ENCODE assay signal across 15 mouse cellular contexts in genomic region chr17:47606220-47606619, GRCm38 (mm10). TPM values are rescaled to one million over a fixed set of nuclear protein-coding genes. Genes with fewer than 3 reads are reported as not detected.
DNase-seq lines count a peak whose midpoint lies in the region; ATAC-seq and TF ChIP-seq lines count a peak whose summit lies in the region.
"Had no signal": no experiment of that assay in that cellular context is flagged by ENCODE, and none has a peak within 500 bp of the region (broad histone marks: within the 10 kb centered on the region; RNA-seq: fewer than 3 reads in every experiment).

No protein-coding gene starts in this region.

- peaks cover 49% of the 10 kb centered on the region for H3K36me3 ChIP-seq in forebrain, postnatal 0 days (ENCODE audit: insufficient read depth)
- peaks cover 61% of the 10 kb centered on the region for H3K36me3 ChIP-seq in forebrain, embryonic 12.5 days (replicated peaks)

- TF ChIP-seq CTCF in forebrain, postnatal 0 days (IDR thresholded peaks at IDR 0.05; ENCODE audit: low read depth): peak; percentile 46
- peak; percentile 30 for TF ChIP-seq CTCF in lung, adult 2 months (IDR thresholded peaks at IDR 0.05; ENCODE audit: insufficient read depth, low read length)
- TF ChIP-seq CTCF in brain, embryonic 14.5 days (IDR thresholded peaks at IDR 0.05; ENCODE audit: borderline replicate concordance, extremely low read depth, insufficient read depth, insufficient read length): peak; percentile 10; the same call in 1 of the 2 replicates

- no peak overlapping the region for H3K4me2 ChIP-seq in forebrain, postnatal 0 days (ENCODE audit: low read depth)
- no peak overlapping the region for H3K4me2 ChIP-seq in forebrain, embryonic 12.5 days
- H3K4me2 ChIP-seq: stomach, embryonic 15.5 days had no signal

- no peaks in the 10 kb centered on the region for H3K27me3 ChIP-seq in forebrain, postnatal 0 days (ENCODE audit: insufficient read depth, low read length)
- no peaks in the 10 kb centered on the region for H3K27me3 ChIP-seq in forebrain, embryonic 12.5 days
- H3K27me3 ChIP-seq: Patski; stomach, embryonic 15.5 days had no signal

- ATAC-seq in forebrain, postnatal 0 days: no peak
- ATAC-seq in forebrain, embryonic 12.5 days (ENCODE audit: low FRiP score): no peak
- ATAC-seq in inflammation-experienced regulatory T-cells, adult 6 months: no peak
- ATAC-seq: Patski had no signal

- no peak for DNase-seq in forebrain, postnatal 0 days
- DNase-seq in lung, adult 2 months: no peak
- DNase-seq in lung, adult 18-20 months: no peak
- no peak for DNase-seq in brain, embryonic 14.5 days (ENCODE audit: low read depth)
- peak; percentile 69 for DNase-seq in thymus, postnatal 25 days
- DNase-seq in left cerebral cortex, adult 18-20 months (ENCODE audit: low spot score in 2 of 2): no peak
- DNase-seq: cerebellum, adult 11 months; kidney, adult 9 months had no signal

- H3K9ac ChIP-seq in forebrain, postnatal 0 days: no peak overlapping the region
- H3K9ac ChIP-seq in forebrain, embryonic 12.5 days: no peak overlapping the region
- H3K9ac ChIP-seq: stomach, embryonic 15.5 days had no signal

- no peak overlapping the region for H3K4me3 ChIP-seq in forebrain, postnatal 0 days (ENCODE audit: low read depth, low read length)
- no peak overlapping the region for H3K4me3 ChIP-seq in forebrain, embryonic 12.5 days (replicated peaks)
- no peak overlapping the region for H3K4me3 ChIP-seq in lung, adult 2 months (replicated peaks; ENCODE audit: extremely low read depth, low read depth, low read length)
- H3K4me3 ChIP-seq: heart, embryonic 10.5 days; limb, embryonic 10.5 days; midbrain, embryonic 10.5 days; stomach, embryonic 15.5 days had no signal

- TF ChIP-seq POLR2A in lung, adult 2 months (IDR thresholded peaks at IDR 0.05; ENCODE audit: borderline replicate concordance, extremely low read depth, low read depth, low read length): no peak
- TF ChIP-seq POLR2A in brain, embryonic 14.5 days (IDR thresholded peaks at IDR 0.05; ENCODE audit: borderline replicate concordance, extremely low read depth, insufficient read depth, insufficient read length, poor library complexity, severe bottlenecking): no peak

- no peaks in the 10 kb centered on the region for H3K9me3 ChIP-seq in forebrain, postnatal 0 days (ENCODE audit: low read length)
- no peaks in the 10 kb centered on the region for H3K9me3 ChIP-seq in forebrain, embryonic 12.5 days
- H3K9me3 ChIP-seq: heart, embryonic 10.5 days; limb, embryonic 10.5 days; midbrain, embryonic 10.5 days; stomach, embryonic 15.5 days had no signal

- H3K4me1 ChIP-seq in forebrain, postnatal 0 days (ENCODE audit: insufficient read depth): peaks cover 10% of the 10 kb centered on the region
- H3K4me1 ChIP-seq in forebrain, embryonic 12.5 days: peaks cover 9% of the 10 kb centered on the region
- H3K4me1 ChIP-seq in lung, adult 2 months (ENCODE audit: control insufficient read depth, insufficient read depth, low read length): peaks cover 2% of the 10 kb centered on the region; the same call in 1 of the 2 replicates

- 71% methylated on average over 5 of the region's 5 CpGs for WGBS in forebrain, postnatal 0 days
- 77% methylated on average over 5 of the region's 5 CpGs for WGBS in forebrain, embryonic 12.5 days
- 59% methylated on average over 5 of the region's 5 CpGs for WGBS in lung, adult 2 months

- H3K27ac ChIP-seq in forebrain, postnatal 0 days (ENCODE audit: low read depth, low read length): no peak overlapping the region
- H3K27ac ChIP-seq in forebrain, embryonic 12.5 days: no peak overlapping the region
- H3K27ac ChIP-seq: heart, embryonic 10.5 days; limb, embryonic 10.5 days; midbrain, embryonic 10.5 days; stomach, embryonic 15.5 days had no signal

RNA-seq across cellular contexts. Expression of gene Bysl, which starts 5.1 kb away (rescaled TPM):
- total RNA-seq in forebrain, postnatal 0 days (2014; rRNA removed): 21.9 and 23.7 TPM in 2 replicates
- polyA plus RNA-seq in forebrain, postnatal 0 days (2015; fragmentation: Nextera tagmentation; extraction: Ambion mirVana): 32.0 and 35.4 TPM in 2 replicates
- polyA plus RNA-seq in forebrain, embryonic 12.5 days (2016; fragmentation: Nextera tagmentation; extraction: Ambion mirVana): 32.7 and 33.7 TPM in 2 replicates
- polyA plus RNA-seq in lung, adult 2 months (2012; rRNA removed): 7.4 and 9.8 TPM in 2 replicates
- polyA plus RNA-seq in brain, embryonic 14.5 days (2012; rRNA removed): 27.1 and 31.1 TPM in 2 replicates
- 10 to 100 TPM; 18.3 to 18.7 TPM for total RNA-seq in left cerebral cortex, adult 18-20 months (2021)
- 10 to 100 TPM in 2 of 3 experiments, 1 to 10 TPM in 1; 9.1 to 12.3 (median 11.6) TPM for polyA plus RNA-seq in inflammation-experienced regulatory T-cells, adult 6 months (2017; shearing (Covaris generic))

RNA-seq across cellular contexts. Expression of gene Med20, which starts 5.2 kb away (rescaled TPM):
- total RNA-seq in forebrain, postnatal 0 days (2014; rRNA removed): 31.5 and 37.0 TPM in 2 replicates
- polyA plus RNA-seq in forebrain, postnatal 0 days (2015; fragmentation: Nextera tagmentation; extraction: Ambion mirVana): 27.9 and 30.2 TPM in 2 replicates
- polyA plus RNA-seq in forebrain, embryonic 12.5 days (2016; fragmentation: Nextera tagmentation; extraction: Ambion mirVana): 38.5 and 41.5 TPM in 2 replicates
- 20.0 and 27.3 TPM in 2 replicates for polyA plus RNA-seq in lung, adult 2 months (2012; rRNA removed)
- polyA plus RNA-seq in brain, embryonic 14.5 days (2012; rRNA removed): 43.1 and 59.0 TPM in 2 replicates
- 10 to 100 TPM; 33.0 to 33.5 TPM for total RNA-seq in left cerebral cortex, adult 18-20 months (2021)
- polyA plus RNA-seq in inflammation-experienced regulatory T-cells, adult 6 months (2017; shearing (Covaris generic)): 10 to 100 TPM; 27.6 to 32.3 (median 28.1) TPM

RNA-seq across cellular contexts. Expression of gene Gm20517, which starts 5.2 kb away (rescaled TPM):
- 4.7 and 10.6 TPM in 2 replicates for total RNA-seq in forebrain, postnatal 0 days (2014; rRNA removed)
- 1.4 and 2.1 TPM in 2 replicates for polyA plus RNA-seq in forebrain, postnatal 0 days (2015; fragmentation: Nextera tagmentation; extraction: Ambion mirVana)
- polyA plus RNA-seq in forebrain, embryonic 12.5 days (2016; fragmentation: Nextera tagmentation; extraction: Ambion mirVana): 1.6 and 2.7 TPM in 2 replicates
- polyA plus RNA-seq in lung, adult 2 months (2012; rRNA removed): 0.45 and 0.52 TPM in 2 replicates
- polyA plus RNA-seq in brain, embryonic 14.5 days (2012; rRNA removed): 1.7 and 2.6 TPM in 2 replicates
- total RNA-seq in left cerebral cortex, adult 18-20 months (2021): 1 to 10 TPM; 3.3 to 8.3 TPM
- polyA plus RNA-seq in inflammation-experienced regulatory T-cells, adult 6 months (2017; shearing (Covaris generic)): under 1 TPM in 2 of 3 experiments, not detected in 1; 0.68 to 0.79 TPM

RNA-seq across cellular contexts. Expression of gene Usp49, which starts 24.3 kb away (rescaled TPM):
- total RNA-seq in forebrain, postnatal 0 days (2014; rRNA removed): 11.2 and 18.9 TPM in 2 replicates
- polyA plus RNA-seq in forebrain, postnatal 0 days (2015; fragmentation: Nextera tagmentation; extraction: Ambion mirVana): 2.8 and 4.7 TPM in 2 replicates
- 11.1 and 12.2 TPM in 2 replicates for polyA plus RNA-seq in forebrain, embryonic 12.5 days (2016; fragmentation: Nextera tagmentation; extraction: Ambion mirVana)
- 6.4 and 6.7 TPM in 2 replicates for polyA plus RNA-seq in lung, adult 2 months (2012; rRNA removed)
- polyA plus RNA-seq in brain, embryonic 14.5 days (2012; rRNA removed): 32.8 and 36.9 TPM in 2 replicates
- 10 to 100 TPM in 1 of 2 experiments, 1 to 10 TPM in 1; 8.0 to 11.3 TPM for total RNA-seq in left cerebral cortex, adult 18-20 months (2021)
- polyA plus RNA-seq in inflammation-experienced regulatory T-cells, adult 6 months (2017; shearing (Covaris generic)): under 1 TPM; 0.58 to 0.97 (median 0.70) TPM
